Mouse (Mus musculus) neural tube, embryonic 15.5 days (tissue): ENCODE results near the gene Hipk2. TPM values are rescaled to one million over a fixed set of nuclear protein-coding genes. Genes with fewer than 3 reads are reported as not detected.

Experiments
- ATAC-seq: fragments of 200-750 bp; cut with Nextera tagmentation; 2 replicates; pipeline ENCODE4 v1.8.0; 2017; ENCODE audit warnings: mild to moderate bottlenecking, moderate TSS enrichment, moderate library complexity; ENCODE audit not compliant: low FRiP score
- H3K27ac ChIP-seq: fragments of 300-500 bp; sonication (generic); replicated peaks from 2 replicates; pipeline ENCODE4 v1.5.1; 2015; ENCODE audit warnings: mild to moderate bottlenecking, inconsistent platforms
- H3K27me3 ChIP-seq: fragments of 300-500 bp; sonication (generic); replicated peaks from 2 replicates; pipeline ENCODE4 v1.6.1; 2015; ENCODE audit warnings: inconsistent platforms
- H3K36me3 ChIP-seq: fragments of 300-500 bp; sonication (generic); 2 replicates; pipeline ENCODE4 v1.6.1; 2015; ENCODE audit warnings: inconsistent platforms
- H3K4me1 ChIP-seq: fragments of 300-500 bp; sonication (generic); 2 replicates; pipeline ENCODE4 v1.6.1; 2015; ENCODE audit warnings: inconsistent platforms
- H3K4me2 ChIP-seq: fragments of 300-500 bp; sonication (generic); 2 replicates; pipeline ENCODE4 v1.6.1; 2015; ENCODE audit warnings: inconsistent platforms, mild to moderate bottlenecking, moderate library complexity
- H3K4me3 ChIP-seq: fragments of 300-500 bp; sonication (generic); replicated peaks from 2 replicates; pipeline ENCODE4 v1.5.1; 2015; ENCODE audit warnings: mild to moderate bottlenecking, inconsistent platforms
- H3K9ac ChIP-seq: fragments of 300-500 bp; sonication (generic); replicated peaks from 2 replicates; pipeline ENCODE4 v1.6.1; 2015; ENCODE audit warnings: mild to moderate bottlenecking, inconsistent platforms
- H3K9me3 ChIP-seq: fragments of 300-500 bp; sonication (generic); replicated peaks from 2 replicates; pipeline ENCODE4 v1.6.1; 2016; ENCODE audit warnings: inconsistent platforms
- whole genome bisulfite sequencing: fragments of 180-500 bp; shearing (Covaris S2); methylation state at CpG from one replicate; pipeline ENCODE4 v1.1.7; 2015; ENCODE audit warnings: mixed read lengths; 5-methylcytosine and 5-hydroxymethylcytosine counted together
- polyA plus RNA-seq: library from polyadenylated mRNA; unstranded; fragments of >200 nt; fragmentation: Nextera tagmentation; extraction: Ambion mirVana; gene quantifications from 2 replicates; pipeline ENCODE4 v1.2.1, GENCODE M21; 2015

Gene Hipk2
- polyA plus RNA-seq, 1 experiment from 2014 or later, result 32.9 TPM

DNA sequence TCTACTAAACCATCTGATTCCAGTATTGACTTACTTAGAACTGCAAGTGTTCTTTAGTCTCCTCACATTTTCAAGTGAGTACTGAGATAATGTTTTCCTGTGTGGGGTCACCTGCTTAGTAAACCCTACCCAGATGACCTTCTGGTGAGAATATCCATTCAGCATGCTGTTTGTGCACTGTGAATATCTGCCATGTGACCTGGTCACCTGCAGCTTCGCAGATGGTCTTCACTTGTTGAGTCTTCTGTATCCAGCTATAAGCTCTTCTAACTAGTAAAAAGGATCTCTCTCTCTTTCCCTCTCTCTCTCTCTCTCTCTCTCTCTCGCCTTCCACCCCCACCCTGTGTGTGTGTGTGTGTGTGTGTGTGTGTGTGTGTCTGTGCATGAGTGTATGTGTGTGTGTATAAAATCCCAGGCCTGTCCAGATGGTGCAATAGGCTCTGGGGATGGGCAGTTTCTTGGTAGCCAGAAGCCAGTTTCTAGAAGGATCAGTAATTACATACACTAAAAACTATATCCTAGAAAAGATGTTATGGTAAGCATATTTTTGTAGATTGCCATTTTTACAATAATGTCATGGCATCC is 99.9 kb downstream of the Hipk2 start:
- no peak overlapping the region for H3K9ac ChIP-seq
- no peak overlapping the region for H3K27ac ChIP-seq
- no peaks in the 10 kb centered on the region for H3K9me3 ChIP-seq
- H3K27me3 ChIP-seq, result no peaks in the 10 kb centered on the region
- 98% methylated on average over 2 of the region's 2 CpGs for WGBS
- no peaks in the 10 kb centered on the region for H3K4me1 ChIP-seq
- no peak for ATAC-seq
- no peaks in the 10 kb centered on the region for H3K36me3 ChIP-seq
- H3K4me3 ChIP-seq, result no peak overlapping the region
- H3K4me2 ChIP-seq, result no peak overlapping the region

- H3K27ac ChIP-seq, result no peak overlapping the region
- no peak for ATAC-seq
- no peaks in the 10 kb centered on the region for H3K36me3 ChIP-seq
- 81% methylated on average over 7 of the region's 7 CpGs for WGBS
- H3K9me3 ChIP-seq, result no peaks in the 10 kb centered on the region
- H3K27me3 ChIP-seq, result no peaks in the 10 kb centered on the region
- H3K4me1 ChIP-seq, result peaks cover 5% of the 10 kb centered on the region; the same call in 1 of the 2 replicates
- H3K4me2 ChIP-seq, result no peak overlapping the region
- H3K9ac ChIP-seq, result no peak overlapping the region
- no peak overlapping the region for H3K4me3 ChIP-seq
Observed at GRCm38 (mm10) chr6:38772836-38773518, 103.0 kb downstream of the Hipk2 start.

GRCm38 (mm10) chr6:38771061-38771667 is 104.8 kb downstream of the Hipk2 start:
- H3K9ac ChIP-seq, result no peak overlapping the region
- H3K36me3 ChIP-seq, result no peaks in the 10 kb centered on the region
- no peak overlapping the region for H3K4me2 ChIP-seq
- H3K4me3 ChIP-seq, result no peak overlapping the region
- 87% methylated on average over 4 of the region's 4 CpGs for WGBS
- no peaks in the 10 kb centered on the region for H3K27me3 ChIP-seq
- ATAC-seq, result no peak
- peaks cover 5% of the 10 kb centered on the region; the same call in 1 of the 2 replicates for H3K4me1 ChIP-seq
- H3K27ac ChIP-seq, result no peak overlapping the region
- no peaks in the 10 kb centered on the region for H3K9me3 ChIP-seq

GRCm38 (mm10) chr6:38769627-38770026 is 106.3 kb downstream of the Hipk2 start:
- no peak for ATAC-seq
- peaks cover 12% of the 10 kb centered on the region for H3K4me1 ChIP-seq
- no peak overlapping the region for H3K27ac ChIP-seq
- no peak overlapping the region for H3K4me3 ChIP-seq
- no peaks in the 10 kb centered on the region for H3K27me3 ChIP-seq
- no peak overlapping the region for H3K9ac ChIP-seq
- no peaks in the 10 kb centered on the region for H3K36me3 ChIP-seq
- H3K9me3 ChIP-seq, result no peaks in the 10 kb centered on the region
- H3K4me2 ChIP-seq, result no peak overlapping the region
- 96% methylated on average over 2 of the region's 2 CpGs for WGBS

DNA sequence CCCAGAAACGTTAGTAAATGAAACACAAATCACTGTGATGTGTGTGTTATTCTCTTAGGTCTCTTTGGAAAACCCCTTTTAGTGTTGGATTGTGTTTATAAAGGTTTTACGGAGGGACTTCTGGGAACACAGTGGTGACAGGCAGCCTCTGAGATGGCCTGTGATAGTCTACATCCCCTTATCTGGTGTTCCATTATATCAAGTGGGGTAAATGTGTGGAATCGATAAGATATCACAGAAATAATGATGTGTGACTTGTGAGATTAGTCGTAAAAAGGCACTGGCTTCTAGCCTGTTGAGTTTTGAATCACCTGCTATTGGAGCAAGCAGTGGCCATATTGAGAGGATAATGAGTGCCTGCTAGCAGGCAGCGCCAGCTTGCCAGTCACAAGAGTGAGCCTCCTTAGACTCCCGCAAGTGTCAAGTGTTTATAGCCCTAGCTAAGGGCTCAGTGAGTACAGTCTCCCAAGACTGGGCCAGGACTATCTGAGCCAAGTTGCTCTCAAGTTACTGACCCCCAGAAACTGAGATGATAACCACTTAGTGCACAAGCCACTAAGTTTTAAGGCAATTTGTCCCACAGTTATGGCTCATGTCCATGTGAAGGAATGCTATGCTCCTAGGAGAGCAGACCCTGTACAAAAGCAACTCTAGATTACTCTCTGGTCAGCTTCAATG is 113.2 kb downstream of the Hipk2 start:
- Histone ChIP-seq H3K9me3 (no peaks in the 10 kb centered on the region), H3K4me2 (no peak overlapping the region), H3K27me3 (no peaks in the 10 kb centered on the region), H3K27ac (0 out of 2 replicates have a peak overlapping the region, but pooled peaks have one; percentile 11), H3K4me1 (peaks cover 54% of the 10 kb centered on the region), H3K4me3 (no peak overlapping the region), H3K36me3 (no peaks in the 10 kb centered on the region), H3K9ac (no peak overlapping the region)
- no peak for ATAC-seq
- WGBS, result 41% methylated on average over 6 of the region's 6 CpGs

DNA sequence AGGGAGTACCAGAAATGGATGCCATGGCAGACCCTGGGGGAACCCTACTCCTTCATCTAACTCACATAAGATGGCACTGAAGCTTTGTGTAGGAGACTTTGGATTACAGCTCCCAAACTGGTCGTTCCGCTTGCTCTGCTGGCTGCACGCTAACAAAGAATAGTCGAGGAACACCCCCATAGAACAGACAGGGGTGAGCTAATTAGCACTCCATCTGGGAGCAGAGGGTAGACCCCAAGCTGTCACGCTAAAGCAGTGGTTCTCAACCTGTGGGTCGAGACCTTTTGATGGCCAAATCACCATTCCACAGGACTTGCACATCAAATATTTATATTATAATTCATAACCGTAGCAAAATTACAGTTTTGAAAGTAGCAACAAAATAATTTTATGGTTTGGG is 114.0 kb downstream of the Hipk2 start:
- no peak overlapping the region for H3K4me2 ChIP-seq
- H3K36me3 ChIP-seq, result no peaks in the 10 kb centered on the region
- H3K9ac ChIP-seq, result no peak overlapping the region
- WGBS, result 54% methylated on average over 7 of the region's 7 CpGs
- H3K4me3 ChIP-seq, result no peak overlapping the region
- H3K9me3 ChIP-seq, result no peaks in the 10 kb centered on the region
- peaks cover 55% of the 10 kb centered on the region for H3K4me1 ChIP-seq
- ATAC-seq, result no peak
- H3K27me3 ChIP-seq, result no peaks in the 10 kb centered on the region
- H3K27ac ChIP-seq, result no peak overlapping the region

DNA sequence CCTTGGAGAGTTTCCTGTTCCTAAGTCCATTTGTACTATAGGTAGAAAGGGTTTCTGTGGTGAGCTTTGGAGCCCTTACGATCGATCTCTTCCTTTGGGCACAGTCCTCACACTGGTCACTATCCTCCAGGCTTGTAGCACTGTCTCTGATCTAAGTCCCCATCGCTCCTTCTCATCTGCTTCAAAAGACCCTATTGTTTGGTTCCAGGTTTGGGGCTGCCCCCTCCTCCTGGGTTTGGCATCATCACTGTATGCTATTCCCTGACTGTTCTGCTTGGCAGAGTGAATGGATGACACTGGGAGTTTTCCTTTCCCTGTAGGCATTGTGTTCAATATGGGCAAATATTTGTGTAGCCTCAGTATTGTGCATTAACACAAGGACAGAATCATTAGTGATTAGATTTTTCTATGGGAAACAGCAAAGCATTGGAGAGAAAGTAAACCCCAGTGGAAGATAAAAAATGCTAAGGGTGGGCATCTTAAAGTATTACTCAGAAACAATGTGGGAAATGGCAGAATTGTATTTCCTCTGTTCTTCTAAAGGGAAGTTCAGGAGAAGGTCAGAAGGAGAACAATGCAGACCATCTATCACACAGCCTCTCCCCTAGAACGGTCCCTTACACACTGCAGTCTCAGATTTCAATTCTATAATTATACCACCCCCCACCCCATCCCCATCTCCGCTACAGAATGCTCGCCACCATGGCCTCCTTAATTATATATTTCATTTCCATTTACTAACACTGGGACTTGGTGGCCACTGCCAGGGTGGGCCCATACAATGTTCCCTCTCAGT is 114.9 kb downstream of the Hipk2 start:
- 42% methylated on average over 6 of the region's 6 CpGs for WGBS
- no peak overlapping the region for H3K27ac ChIP-seq
- H3K4me1 ChIP-seq, result peaks cover 55% of the 10 kb centered on the region

DNA sequence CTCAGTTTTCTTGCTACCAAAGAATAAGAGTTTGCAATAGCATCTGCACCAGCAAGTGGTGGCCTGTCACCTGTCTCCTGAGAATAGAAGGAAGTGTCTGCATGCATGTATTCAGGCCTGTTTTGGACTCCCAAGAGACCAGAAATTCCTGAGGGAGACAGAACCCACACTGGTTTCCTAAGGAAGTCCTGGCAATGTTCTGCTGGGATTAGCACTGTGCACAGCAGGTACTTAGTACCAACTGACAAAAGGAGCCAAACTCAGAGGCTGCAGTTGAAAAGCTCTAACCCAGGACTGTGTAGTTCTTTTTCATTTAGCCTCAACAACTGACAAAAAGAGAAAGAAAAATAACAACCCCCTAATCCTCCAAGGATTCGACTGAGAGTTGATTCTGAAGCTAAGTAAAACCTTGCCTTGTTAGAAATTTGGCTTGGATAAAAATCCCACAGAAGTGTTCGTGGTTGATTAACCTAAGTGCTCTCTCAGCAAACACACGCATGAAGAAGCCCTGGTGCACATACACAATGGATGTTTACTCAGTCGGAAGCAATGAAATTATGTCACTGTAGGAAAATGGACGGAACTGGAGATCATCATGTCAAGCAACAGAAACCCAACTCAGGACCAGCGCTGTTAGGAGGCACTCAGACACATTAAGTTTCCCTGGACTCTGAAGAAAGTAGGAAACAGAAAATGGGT is 115.9 kb downstream of the Hipk2 start:
- H3K9ac ChIP-seq, result no peak overlapping the region
- no peak overlapping the region for H3K4me2 ChIP-seq
- ATAC-seq, result peak; percentile 15; the same call in 1 of the 2 replicates
- 26% methylated on average over 6 of the region's 6 CpGs for WGBS
- no peaks in the 10 kb centered on the region for H3K36me3 ChIP-seq
- peaks cover 49% of the 10 kb centered on the region for H3K4me1 ChIP-seq
- H3K27me3 ChIP-seq, result no peaks in the 10 kb centered on the region
- 0 out of 2 replicates have a peak overlapping the region, but pooled peaks have one; percentile 42 for H3K27ac ChIP-seq
- H3K4me3 ChIP-seq, result no peak overlapping the region
- no peaks in the 10 kb centered on the region for H3K9me3 ChIP-seq

More for the DNA sequence above, 114.9 kb downstream of the Hipk2 start:
- ATAC-seq, result no peak
- no peak overlapping the region for H3K4me2 ChIP-seq
- no peaks in the 10 kb centered on the region for H3K36me3 ChIP-seq
- H3K4me3 ChIP-seq, result no peak overlapping the region
- no peak overlapping the region for H3K9ac ChIP-seq
- H3K9me3 ChIP-seq, result no peaks in the 10 kb centered on the region
- H3K27me3 ChIP-seq, result no peaks in the 10 kb centered on the region

GRCm38 (mm10) chr6:38759186-38759585 is 116.8 kb downstream of the Hipk2 start:
- no peaks in the 10 kb centered on the region for H3K27me3 ChIP-seq
- no peak for ATAC-seq
- 89% methylated on average over 3 of the region's 3 CpGs for WGBS
- no peak overlapping the region for H3K27ac ChIP-seq
- no peaks in the 10 kb centered on the region for H3K9me3 ChIP-seq
- no peak overlapping the region for H3K9ac ChIP-seq
- H3K4me3 ChIP-seq, result no peak overlapping the region
- no peaks in the 10 kb centered on the region for H3K36me3 ChIP-seq
- peaks cover 48% of the 10 kb centered on the region for H3K4me1 ChIP-seq
- no peak overlapping the region for H3K4me2 ChIP-seq

DNA sequence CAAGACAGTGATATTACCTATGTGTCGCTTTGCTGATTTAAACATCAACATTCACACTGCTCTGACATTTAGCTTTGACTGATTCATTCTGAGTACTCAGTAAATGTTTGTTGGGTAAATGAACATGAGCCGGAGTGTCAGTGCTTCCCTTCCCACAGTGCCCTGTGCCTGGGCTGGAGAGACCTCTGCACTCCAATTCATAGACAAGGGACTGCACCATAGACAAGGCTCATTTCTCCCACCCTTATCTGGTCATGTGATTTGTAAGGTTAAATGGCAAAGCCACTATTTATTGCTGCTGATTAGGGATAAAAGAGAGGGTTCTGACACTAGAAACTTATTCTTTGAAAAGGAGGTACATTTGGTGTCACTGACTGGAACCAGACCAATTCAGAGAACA is 118.4 kb downstream of the Hipk2 start:
- Histone ChIP-seq H3K27me3 (no peaks in the 10 kb centered on the region), H3K9ac (no peak overlapping the region), H3K27ac (no peak overlapping the region), H3K4me3 (no peak overlapping the region), H3K4me2 (no peak overlapping the region), H3K4me1 (peaks cover 47% of the 10 kb centered on the region), H3K9me3 (no peaks in the 10 kb centered on the region), H3K36me3 (no peaks in the 10 kb centered on the region)
- no peak for ATAC-seq
- 90% methylated on average over 2 of the region's 2 CpGs for WGBS

- H3K9me3 ChIP-seq, result no peaks in the 10 kb centered on the region
- 97% methylated on average over 4 of the region's 4 CpGs for WGBS
- H3K36me3 ChIP-seq, result no peaks in the 10 kb centered on the region
- H3K4me2 ChIP-seq, result no peak overlapping the region
- H3K27me3 ChIP-seq, result no peaks in the 10 kb centered on the region
- no peak for ATAC-seq
- H3K27ac ChIP-seq, result no peak overlapping the region
- H3K4me3 ChIP-seq, result no peak overlapping the region
- peaks cover 48% of the 10 kb centered on the region for H3K4me1 ChIP-seq
- H3K9ac ChIP-seq, result no peak overlapping the region
Observed at GRCm38 (mm10) chr6:38756968-38757367, 119.0 kb downstream of the Hipk2 start.
